Mouse (Mus musculus) cerebellum, postnatal 25 days (tissue): ENCODE results near the gene Pnkp.

Source experiments
- DNase-seq, 2 experiments: peaks; one replicate each; pipeline ENCODE4 v3.0.0; 2021; ENCODE audit warnings: mixed read lengths in 2 of 2

The Pnkp gene

GRCm38 (mm10) chr7:44857042-44857552, at the start of gene Pnkp:
Gene Pnkp, plus strand, starts transcription at chr7:44857139.
- peak; percentile 89 to 90 for DNase-seq

DNA sequence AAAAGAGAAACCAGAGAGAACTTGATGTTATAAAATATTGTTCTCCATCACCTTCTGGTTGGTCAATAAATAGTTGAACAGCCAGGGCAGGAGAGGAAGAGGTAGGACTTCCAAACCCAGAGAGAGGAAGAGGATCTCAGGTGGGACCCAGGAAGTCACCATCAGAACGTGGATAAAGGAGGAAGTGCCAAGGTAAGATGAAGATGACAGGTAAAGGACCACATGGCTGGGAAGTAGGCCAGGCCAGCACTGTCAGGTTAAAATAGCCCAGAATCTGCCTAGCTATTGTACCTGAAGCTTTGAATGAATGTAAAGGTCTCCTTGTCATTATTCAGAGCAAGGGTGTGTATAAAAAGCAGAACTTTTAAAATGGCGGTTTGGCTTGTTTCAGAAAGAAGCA, 48.0 kb upstream of the Pnkp start:
- no peak for DNase-seq

GRCm38 (mm10) chr7:44809466-44809865, 47.5 kb upstream of the Pnkp start:
- peak in 1 of 2 experiments; percentile 1 for DNase-seq

DNA sequence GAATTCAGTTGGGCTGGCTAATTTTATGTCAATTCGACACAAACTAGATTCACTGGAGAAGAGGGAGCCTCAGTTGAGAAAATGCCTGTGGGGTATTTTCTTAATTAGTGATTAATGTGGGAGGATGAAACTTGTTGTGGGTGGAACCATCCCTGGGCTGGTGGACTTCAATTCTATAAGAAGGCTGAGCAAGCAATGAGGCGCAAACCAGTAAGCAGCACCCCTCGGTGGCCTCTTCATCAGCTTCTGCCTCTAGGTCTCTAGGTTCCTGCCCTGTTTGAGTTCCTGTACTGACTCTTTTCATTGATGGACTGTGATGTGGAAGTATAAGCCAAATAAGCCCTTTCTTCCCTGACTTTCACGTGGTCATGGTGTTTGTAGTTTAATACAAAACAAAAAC, 46.6 kb upstream of the Pnkp start:
- peak in 1 of 2 experiments; percentile 1 for DNase-seq

- peak in 1 of 2 experiments; percentile 2 for DNase-seq
These were observed 46.0 kb upstream of the Pnkp start for GRCm38 (mm10) chr7:44810819-44811557.

GRCm38 (mm10) chr7:44812651-44813325, 44.2 kb upstream of the Pnkp start:
- peak in 1 of 2 experiments; percentile 3 for DNase-seq

DNA sequence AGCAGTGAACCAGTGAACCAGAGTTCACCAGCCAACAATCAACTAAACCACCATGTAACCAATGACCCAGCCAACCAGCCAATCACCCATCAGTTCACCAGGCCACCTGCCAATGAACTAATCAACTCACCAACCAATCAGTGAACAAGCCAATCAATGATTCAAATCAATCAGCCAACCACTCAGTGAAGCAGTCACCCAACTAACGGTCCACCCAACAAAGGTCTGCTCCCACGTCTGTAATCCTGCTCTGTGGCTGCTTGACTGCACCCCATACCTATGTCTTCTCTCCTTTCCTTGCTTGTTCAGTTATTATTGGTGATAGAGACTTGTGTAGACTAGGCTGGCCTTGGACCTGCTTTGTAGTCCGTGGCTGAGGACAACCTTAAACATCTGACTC, 43.0 kb upstream of the Pnkp start:
- peak in 1 of 2 experiments; percentile 1 for DNase-seq

GRCm38 (mm10) chr7:44814423-44814822, 42.5 kb upstream of the Pnkp start:
- DNase-seq: peak in 1 of 2 experiments; percentile 3

GRCm38 (mm10) chr7:44814952-44815553, 41.9 kb upstream of the Pnkp start:
- DNase-seq: peak; percentile 12 to 43

DNA sequence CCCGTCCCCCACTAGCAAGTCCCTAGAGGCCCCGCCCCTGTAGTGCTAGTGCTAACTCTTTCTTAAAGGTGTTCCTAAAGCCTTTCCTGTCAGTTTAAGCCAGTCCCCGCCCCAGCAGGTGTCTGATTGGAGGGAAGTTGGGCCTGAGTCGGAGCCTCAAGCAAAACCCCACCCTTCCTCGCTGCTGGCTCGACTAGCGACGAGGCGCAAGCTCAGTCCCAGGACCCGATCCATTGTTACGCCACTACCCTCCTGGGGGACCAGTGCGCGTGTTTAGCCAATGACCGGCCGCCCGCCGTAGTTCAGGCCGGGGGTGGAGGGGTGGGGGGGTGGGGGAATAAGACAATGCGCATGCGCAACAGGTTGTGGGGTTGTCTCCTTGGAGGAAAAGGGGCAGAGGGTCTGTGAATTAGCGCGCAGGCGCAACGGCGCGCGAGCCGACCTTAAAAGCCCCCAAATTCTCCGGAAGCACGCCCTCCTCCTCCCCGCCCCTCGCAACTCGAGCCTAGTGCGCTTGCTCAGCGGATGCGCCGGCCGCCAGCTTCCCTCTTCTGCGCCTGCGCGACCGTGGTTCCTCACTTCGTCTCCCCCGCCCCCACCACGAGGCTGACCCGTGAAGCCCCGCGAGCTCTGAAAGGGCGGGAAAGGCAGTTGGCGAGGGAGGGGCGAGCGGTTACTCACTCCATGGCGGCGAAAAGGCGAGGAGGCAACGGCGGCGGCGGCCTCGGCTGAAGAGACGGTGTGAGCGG, 41.0 kb upstream of the Pnkp start, which contains the start of the genes Nup62 and Il4i1:
Gene Nup62, plus strand, starts transcription at position 368 of the 749 bp plus-strand sequence.
Gene Il4i1, plus strand, starts transcription at position 667 of the 749 bp plus-strand sequence.
- peak; percentile 98 to 99 for DNase-seq

DNA sequence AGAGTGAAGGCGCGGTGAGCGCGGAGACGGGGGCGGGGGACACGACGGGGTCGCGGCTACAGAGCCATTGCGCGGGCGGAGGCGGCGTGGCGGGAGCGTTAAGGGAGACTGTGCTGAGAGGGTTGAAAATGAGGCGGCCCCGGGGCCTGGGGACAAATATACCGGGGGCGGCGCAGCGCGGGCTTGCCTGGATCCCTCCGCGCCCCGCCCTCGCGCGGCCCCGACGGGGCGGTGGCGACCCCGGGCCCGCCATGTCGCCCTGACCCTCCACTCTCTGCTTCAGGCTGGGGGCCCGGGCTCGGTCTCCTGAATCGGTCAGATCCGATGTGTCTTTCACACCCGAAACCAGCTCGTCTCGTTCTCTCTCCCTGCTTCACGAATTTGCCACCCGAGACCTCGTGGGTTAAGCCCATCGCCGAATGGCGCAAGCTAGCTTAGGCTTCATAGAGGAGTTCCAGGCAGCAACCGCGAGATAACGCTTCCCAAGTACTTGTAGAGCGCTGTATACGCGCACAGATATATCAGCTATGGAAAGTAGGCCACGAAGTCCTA, 40.4 kb upstream of the Pnkp start, which contains the start of gene Atf5:
Gene Atf5, minus strand, starts transcription at position 189 of the 552 bp plus-strand sequence.
- DNase-seq: no peak

- DNase-seq: peak in 1 of 2 experiments; percentile 2
These were observed 39.5 kb upstream of the Pnkp start for GRCm38 (mm10) chr7:44817441-44817840.

GRCm38 (mm10) chr7:44818164-44818563, 38.8 kb upstream of the Pnkp start:
- DNase-seq: peak; percentile 12 to 18

- DNase-seq: peak; percentile 50 to 72
These were observed 38.1 kb upstream of the Pnkp start for GRCm38 (mm10) chr7:44818751-44819235.

GRCm38 (mm10) chr7:44819391-44819790, 37.5 kb upstream of the Pnkp start:
- no peak for DNase-seq

DNA sequence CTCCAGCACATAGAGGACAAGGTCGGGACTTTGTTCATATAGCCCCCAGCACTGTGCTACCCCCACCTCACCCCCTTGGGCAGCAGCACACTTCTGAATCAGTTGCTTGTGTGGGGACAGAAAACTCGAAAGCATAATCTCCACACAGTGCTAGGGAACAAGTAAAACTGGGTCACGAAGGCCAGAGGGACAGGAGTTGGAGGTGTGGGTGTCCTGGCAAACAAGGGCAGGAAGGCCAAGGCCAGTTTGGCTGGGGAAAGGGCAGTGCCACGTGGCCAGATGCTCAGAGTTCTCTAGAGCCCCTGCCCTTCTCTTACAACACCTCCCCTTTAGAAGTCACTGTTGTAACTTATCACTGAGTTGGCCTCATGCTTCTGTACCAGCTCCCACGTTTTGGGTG, 37.1 kb upstream of the Pnkp start:
- DNase-seq: peak in 1 of 2 experiments; percentile 14

DNA sequence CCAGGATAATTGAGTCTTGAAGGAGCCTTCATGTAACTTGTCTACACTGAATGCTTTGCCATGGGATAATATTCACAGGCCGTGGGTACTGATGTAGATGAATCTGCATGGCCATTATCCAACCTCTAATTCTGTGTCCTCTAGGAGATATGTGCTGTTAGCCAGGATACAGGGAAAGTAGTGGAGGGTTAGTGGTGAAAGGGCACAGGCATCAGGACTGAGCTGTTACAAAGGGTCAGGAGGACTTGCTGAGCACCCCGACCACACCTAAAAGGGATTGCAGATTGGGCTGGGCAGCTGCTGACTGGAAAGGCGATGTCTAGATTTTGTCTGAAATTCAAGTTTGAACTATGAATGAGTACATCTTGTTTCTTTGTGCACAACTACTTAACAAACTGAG, 36.4 kb upstream of the Pnkp start:
- peak; percentile 1 for DNase-seq

DNA sequence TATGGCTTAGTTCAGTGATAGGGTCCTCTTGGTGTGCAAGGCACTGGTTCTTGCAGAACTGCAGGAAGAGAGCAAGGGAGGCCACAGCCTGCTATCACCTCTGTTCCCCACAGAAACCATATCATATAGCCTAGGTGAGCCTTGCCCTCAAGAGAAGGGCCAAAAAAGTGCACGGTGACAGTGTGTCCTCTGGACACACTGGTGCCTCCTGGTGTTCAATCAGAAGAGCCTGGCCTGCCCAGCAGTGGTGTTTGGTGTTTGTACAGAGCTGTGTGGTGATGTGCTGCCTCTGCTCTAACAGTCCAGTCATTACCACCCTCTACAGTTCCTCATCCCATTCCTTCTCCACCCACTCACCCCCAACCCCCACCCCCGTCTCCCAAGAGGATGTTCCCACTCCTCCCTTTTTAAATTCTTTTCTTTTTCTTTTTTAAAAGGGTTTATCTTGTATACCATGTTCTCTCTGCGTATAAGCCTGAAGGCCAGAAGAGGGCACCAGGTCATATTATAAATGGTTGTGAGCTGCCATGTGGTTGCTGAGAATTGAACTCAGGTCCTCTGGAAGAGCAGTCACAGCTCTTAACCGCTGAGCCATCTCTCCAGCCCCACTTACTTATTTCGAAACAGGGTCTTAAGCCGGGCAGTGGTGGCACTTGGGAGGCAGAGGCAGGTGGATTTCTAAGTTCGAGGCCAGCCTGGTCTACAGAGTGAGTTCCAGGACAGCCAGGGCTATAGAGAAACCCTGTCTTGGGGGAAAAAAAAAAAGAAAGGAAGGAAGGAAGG, 35.1 kb upstream of the Pnkp start:
- peak; percentile 1 to 4 for DNase-seq

DNA sequence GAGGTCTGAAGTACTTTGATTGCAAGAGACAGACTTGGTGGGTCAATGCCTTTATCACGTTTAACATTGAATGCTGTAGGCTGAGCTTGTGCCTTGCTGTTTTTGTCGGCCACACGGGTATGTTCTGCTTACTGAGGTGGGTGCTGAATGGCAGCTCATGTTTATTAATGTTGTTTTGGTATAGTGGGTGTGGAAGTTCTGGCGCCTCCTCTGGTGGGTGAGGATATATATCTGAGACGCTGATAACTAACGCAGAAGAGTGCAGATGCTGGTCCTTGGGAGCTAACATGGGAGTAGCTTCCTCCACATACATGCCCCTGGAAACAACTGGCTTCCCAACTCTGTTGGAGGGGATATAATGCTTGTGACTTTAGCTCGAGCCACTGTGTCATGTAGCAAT, 33.5 kb upstream of the Pnkp start:
- DNase-seq: peak in 1 of 2 experiments; percentile 5

GRCm38 (mm10) chr7:44824872-44825271, 32.1 kb upstream of the Pnkp start:
- peak; percentile 80 to 91 for DNase-seq

GRCm38 (mm10) chr7:44826771-44827170, 30.2 kb upstream of the Pnkp start:
- DNase-seq: no peak
